In the genomic region with DNA sequence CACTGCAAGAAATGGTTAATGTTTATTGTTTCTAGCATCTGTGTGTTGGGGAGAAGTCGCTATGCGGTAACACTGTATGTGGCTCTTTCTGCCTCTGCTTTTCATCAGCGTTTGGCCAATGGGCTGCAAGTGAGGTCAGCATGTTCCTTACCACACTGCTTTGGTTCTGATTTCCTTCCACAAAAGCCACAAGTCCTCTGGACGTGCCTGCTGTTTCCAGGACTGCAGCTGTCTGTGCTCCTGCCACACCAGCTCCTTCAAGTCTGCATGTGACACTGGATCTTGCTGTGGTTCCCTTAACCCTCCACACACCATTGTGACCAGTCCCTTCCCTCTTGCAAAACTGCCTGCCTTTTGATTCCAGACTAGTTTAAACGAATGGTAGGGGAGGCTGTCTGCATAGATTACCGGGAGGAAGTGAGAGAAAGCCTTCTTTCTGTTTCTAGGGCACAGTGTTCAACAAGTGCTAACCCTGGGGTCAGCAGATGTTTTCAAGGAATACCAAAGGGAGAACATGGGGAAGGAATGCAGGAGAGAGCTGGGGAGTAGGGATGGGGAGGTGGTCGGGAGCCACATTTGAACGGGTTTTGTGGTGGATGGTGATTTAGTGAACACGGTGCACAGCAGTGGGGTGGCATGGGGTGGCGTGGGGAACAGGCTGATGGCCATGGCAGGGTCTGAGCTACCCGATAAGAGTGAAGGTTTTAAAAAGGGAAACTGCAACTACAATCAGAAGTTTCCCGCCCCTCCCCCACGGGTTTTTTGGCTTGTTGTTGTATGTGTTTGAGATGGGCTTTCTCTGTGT, we compare ENCODE assay signal across 7 mouse cellular contexts. TPM values are rescaled to one million over a fixed set of nuclear protein-coding genes. Genes with fewer than 3 reads are reported as not detected.
DNase-seq lines count a peak whose midpoint lies in the region; ATAC-seq lines count a peak whose summit lies in the region.

No protein-coding gene starts in this region.

- no peak overlapping the region for H3K4me3 ChIP-seq in limb, embryonic 12.5 days (replicated peaks)
- no peak overlapping the region for H3K4me3 ChIP-seq in midbrain, embryonic 11.5 days (ENCODE audit: low read depth, low read length)
- no peak overlapping the region for H3K4me3 ChIP-seq in stomach, embryonic 16.5 days (replicated peaks; ENCODE audit: low read length)

- peak; percentile 84 for DNase-seq in CD4-positive helper T cell, adult 2 months (ENCODE audit: low read depth, low spot score)
- peak; percentile 72 for DNase-seq in MN1 (ENCODE audit: low spot score)
- DNase-seq in fibroblast of lung, adult 2 months (ENCODE audit: low read depth): peak; percentile 40
- DNase-seq in midbrain, embryonic 11.5 days (ENCODE audit: low spot score, missing footprints): peak; percentile 94

- peak; percentile 84 to 91 for ATAC-seq in hematopoietic stem cell, adult 5-6 weeks (replicated peaks in 1 of 2; ENCODE audit: insufficient read depth in 1 of 2, low FRiP score in 2 of 2, low TSS enrichment in 1 of 2, low read depth in 1 of 2, poor library complexity in 2 of 2, severe bottlenecking in 2 of 2)
- peak; percentile 82 for ATAC-seq in limb, embryonic 12.5 days (ENCODE audit: insufficient number of reproducible peaks, insufficient read depth, low FRiP score, low TSS enrichment, low read depth)
- peak; percentile 25; the same call in 1 of the 2 replicates for ATAC-seq in midbrain, embryonic 11.5 days (ENCODE audit: low FRiP score)
- ATAC-seq in stomach, embryonic 16.5 days (ENCODE audit: insufficient read depth, low FRiP score): peak; percentile 47; the same call in 1 of the 2 replicates

- H3K27me3 ChIP-seq in limb, embryonic 12.5 days: no peaks in the 10 kb centered on the region
- H3K27me3 ChIP-seq in midbrain, embryonic 11.5 days (ENCODE audit: control insufficient read depth, insufficient read depth, low read length): no peaks in the 10 kb centered on the region
- no peaks in the 10 kb centered on the region for H3K27me3 ChIP-seq in stomach, embryonic 16.5 days (ENCODE audit: control insufficient read depth, insufficient read depth, low read length)

- peaks cover 29% of the 10 kb centered on the region for H3K4me1 ChIP-seq in limb, embryonic 12.5 days (replicated peaks)
- H3K4me1 ChIP-seq in midbrain, embryonic 11.5 days (ENCODE audit: control insufficient read depth, insufficient read depth, low read length): peaks cover 29% of the 10 kb centered on the region
- H3K4me1 ChIP-seq in stomach, embryonic 16.5 days (ENCODE audit: control insufficient read depth, insufficient read depth, low read length): peaks cover 17% of the 10 kb centered on the region

- no peaks in the 10 kb centered on the region for H3K36me3 ChIP-seq in limb, embryonic 12.5 days
- H3K36me3 ChIP-seq in midbrain, embryonic 11.5 days (ENCODE audit: control insufficient read depth, insufficient read depth, low read length): no peaks in the 10 kb centered on the region
- H3K36me3 ChIP-seq in stomach, embryonic 16.5 days (ENCODE audit: control insufficient read depth, insufficient read depth, low read length): no peaks in the 10 kb centered on the region

- 7% methylated on average over 13 of the region's 13 CpGs for WGBS in limb, embryonic 12.5 days
- WGBS in midbrain, embryonic 11.5 days: 11% methylated on average over 13 of the region's 13 CpGs
- WGBS in stomach, embryonic 16.5 days: 19% methylated on average over 13 of the region's 13 CpGs

- peak overlapping the region; percentile 61 for H3K4me2 ChIP-seq in limb, embryonic 12.5 days
- no peak overlapping the region; the same call in 1 of the 2 replicates for H3K4me2 ChIP-seq in midbrain, embryonic 11.5 days
- peak overlapping the region; percentile 7; the same call in 1 of the 2 replicates for H3K4me2 ChIP-seq in stomach, embryonic 16.5 days (ENCODE audit: low read depth, low read length)

- no peak overlapping the region; the same call in 1 of the 2 replicates for H3K9ac ChIP-seq in limb, embryonic 12.5 days (replicated peaks)
- peak overlapping the region; percentile 73; the same call in 1 of the 2 replicates for H3K9ac ChIP-seq in midbrain, embryonic 11.5 days (ENCODE audit: low read length)
- no peak overlapping the region; the same call in 1 of the 2 replicates for H3K9ac ChIP-seq in stomach, embryonic 16.5 days (ENCODE audit: low read length)

- H3K9me3 ChIP-seq in limb, embryonic 12.5 days: no peaks in the 10 kb centered on the region
- no peaks in the 10 kb centered on the region for H3K9me3 ChIP-seq in midbrain, embryonic 11.5 days (ENCODE audit: control insufficient read depth, low read length)
- H3K9me3 ChIP-seq in stomach, embryonic 16.5 days (replicated peaks; ENCODE audit: control insufficient read depth, low read length): no peaks in the 10 kb centered on the region

- H3K27ac ChIP-seq in limb, embryonic 12.5 days: peak overlapping the region; percentile 99
- peak overlapping the region; percentile 99 for H3K27ac ChIP-seq in midbrain, embryonic 11.5 days (ENCODE audit: low read depth, low read length)
- peak overlapping the region; percentile 90 for H3K27ac ChIP-seq in stomach, embryonic 16.5 days (ENCODE audit: low read length)

RNA-seq across cellular contexts. Expression of a gene that starts 7.9 kb away (rescaled TPM):
- 67.2 and 72.2 TPM in 2 replicates for total RNA-seq in hematopoietic stem cell, adult 5-6 weeks (2017)
- 55.0 and 60.9 TPM in 2 replicates for polyA plus RNA-seq in limb, embryonic 12.5 days (2016; fragmentation: Nextera tagmentation; extraction: Ambion mirVana)
- 134 and 152 TPM in 2 replicates for polyA plus RNA-seq in midbrain, embryonic 11.5 days (2014; fragmentation: Nextera tagmentation; extraction: Ambion mirVana)
- polyA plus RNA-seq in stomach, embryonic 16.5 days (2015; fragmentation: Nextera tagmentation; extraction: Ambion mirVana): 43.3 and 43.6 TPM in 2 replicates

Comparison
In these comparisons a context has a peak if more than half of its experiments do, and no peak if none do; other contexts are left out.
1. DNase-seq: peak in every context shown above with its lines; median percentile 94 in midbrain, embryonic 11.5 days; 84 in CD4-positive helper T cell, adult 2 months; 72 in MN1; 40 in fibroblast of lung, adult 2 months.
2. ATAC-seq: peak in every context shown above with its lines; median percentile 88 in hematopoietic stem cell, adult 5-6 weeks; 82 in limb, embryonic 12.5 days; 47 in stomach, embryonic 16.5 days; 25 in midbrain, embryonic 11.5 days.